Mouse (Mus musculus): ENCODE results near the gene Wasf1.

Gene Wasf1

DNA sequence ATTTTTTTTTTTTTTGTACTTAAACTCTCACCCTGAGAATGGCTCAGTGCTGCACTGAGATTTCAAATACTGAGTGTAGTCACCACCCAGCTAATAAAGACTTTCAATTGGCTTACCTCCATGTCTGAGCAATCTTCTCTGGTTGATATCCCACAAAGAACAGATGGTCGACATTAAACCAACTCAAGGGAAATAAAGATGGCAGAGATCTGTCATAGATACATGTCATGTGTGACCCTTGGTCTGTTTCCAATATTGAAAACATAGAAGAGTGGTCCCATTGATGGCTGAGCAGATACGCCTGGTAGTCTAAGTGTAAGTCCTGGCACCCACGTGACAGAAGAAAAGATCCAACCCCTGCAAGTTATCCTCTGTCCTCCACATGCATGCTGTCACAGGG lies 101.3 kb downstream of the Wasf1 start:
- DNase-seq = no peak

DNA sequence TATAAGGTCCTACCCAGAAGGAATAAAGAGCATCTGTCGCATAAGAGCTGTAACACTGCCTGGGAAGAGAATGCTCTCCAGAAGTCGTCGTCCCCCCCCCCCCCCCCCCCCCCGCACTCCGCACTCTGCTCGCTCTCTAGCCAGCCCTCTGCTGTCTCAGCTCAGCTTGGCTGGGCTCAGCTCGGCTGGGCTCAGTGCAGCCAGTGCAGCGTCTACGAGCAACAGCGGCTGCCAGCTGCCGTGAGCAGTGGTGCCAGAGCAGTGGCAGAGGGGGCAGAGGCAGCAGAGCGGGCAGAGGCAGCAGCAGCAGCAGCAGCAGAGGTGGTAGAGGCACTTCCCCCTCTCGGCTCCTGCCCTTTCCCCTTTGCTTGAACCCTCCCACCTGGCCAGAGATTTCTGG lies 102.1 kb downstream of the Wasf1 start:
- no peak for DNase-seq
